Comparison of ENCODE assay signal across 24 mouse cellular contexts in the genomic region with DNA sequence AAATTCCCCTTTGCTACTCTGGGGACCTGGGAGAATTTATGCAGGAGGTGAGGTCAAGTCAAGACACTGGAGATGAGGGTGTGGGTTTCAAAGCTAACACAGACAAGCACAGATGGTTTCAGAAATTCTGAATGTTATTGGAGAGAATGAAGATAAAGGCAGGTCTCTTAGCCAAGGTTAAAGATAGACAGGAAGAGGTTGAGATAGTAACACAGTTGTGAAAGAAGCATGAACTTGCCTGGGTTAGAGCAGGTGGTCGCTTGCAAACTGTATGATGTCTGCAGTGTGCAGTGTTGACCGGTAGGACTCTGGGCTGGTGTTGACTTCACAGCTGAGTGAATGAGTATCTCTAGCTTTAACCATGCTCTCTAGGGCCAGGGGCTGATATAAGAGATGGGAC.
DNase-seq lines count a peak whose midpoint lies in the region; ATAC-seq and TF ChIP-seq lines count a peak whose summit lies in the region.
"Had no signal": no experiment of that assay in that cellular context is flagged by ENCODE, and none has a peak within 500 bp of the region (broad histone marks: within the 10 kb centered on the region; RNA-seq: fewer than 3 reads in every experiment).

No protein-coding gene starts in this region.

- TF ChIP-seq EP300 in liver, postnatal 0 days (IDR thresholded peaks at IDR 0.05; ENCODE audit: low read depth) = no peak
- TF ChIP-seq EP300 in MEL (IDR thresholded peaks at IDR 0.05; ENCODE audit: low read depth in 1 of 2, low read length in 2 of 2) = peak; percentile 67 to 73; a peak in 3 of 4 replicates

- no peak for TF ChIP-seq CTCF in liver, postnatal 0 days (IDR thresholded peaks at IDR 0.05; ENCODE audit: low read depth)
- 0 out of 6 replicates have a peak, but pooled peaks of 1 of the 3 experiments have one; percentile 12 for TF ChIP-seq CTCF in MEL (IDR thresholded peaks at IDR 0.05 in 2 of 3, conservative IDR thresholded peaks at IDR 0.05 in 1 of 3; ENCODE audit: control insufficient read depth in 1 of 3, insufficient read depth in 1 of 3, low read depth in 2 of 3, low read length in 3 of 3, poor library complexity in 1 of 3, severe bottlenecking in 1 of 3)

- H3K4me2 ChIP-seq in liver, postnatal 0 days (ENCODE audit: low read depth, low read length) = no peak overlapping the region
- H3K4me2 ChIP-seq in liver, embryonic 12.5 days = no peak overlapping the region
- H3K4me2 ChIP-seq: embryonic facial prominence, embryonic 13.5 days; forebrain, embryonic 12.5 days; kidney, embryonic 15.5 days had no signal

- H3K36me3 ChIP-seq in liver, postnatal 0 days (replicated peaks; ENCODE audit: insufficient read depth, low read length) = no peaks in the 10 kb centered on the region; the same call in 1 of the 2 replicates
- H3K36me3 ChIP-seq in liver, embryonic 12.5 days = no peaks in the 10 kb centered on the region
- H3K36me3 ChIP-seq in MEL (ENCODE audit: control insufficient read depth in 1 of 2, insufficient read depth in 2 of 2, low read length in 2 of 2) = peaks cover 2 to 68% of the 10 kb centered on the region in 2 experiments
- 0 out of 2 replicates have a peak, but pooled peaks cover 4% of the 10 kb centered on the region for H3K36me3 ChIP-seq in midbrain, embryonic 10.5 days
- H3K36me3 ChIP-seq: forebrain, embryonic 12.5 days; kidney, embryonic 15.5 days had no signal

- H3K9me3 ChIP-seq in liver, postnatal 0 days (ENCODE audit: low read length) = no peaks in the 10 kb centered on the region
- no peaks in the 10 kb centered on the region for H3K9me3 ChIP-seq in liver, embryonic 12.5 days (replicated peaks)
- H3K9me3 ChIP-seq in MEL (replicated peaks; ENCODE audit: insufficient read depth, low read length) = no peaks in the 10 kb centered on the region
- H3K9me3 ChIP-seq in midbrain, embryonic 10.5 days (replicated peaks) = no peaks in the 10 kb centered on the region
- H3K9me3 ChIP-seq: embryonic facial prominence, embryonic 13.5 days; forebrain, embryonic 12.5 days; kidney, embryonic 15.5 days had no signal

- H3K27me3 ChIP-seq in liver, postnatal 0 days (ENCODE audit: insufficient read depth, low read length) = no peaks in the 10 kb centered on the region
- H3K27me3 ChIP-seq in liver, embryonic 12.5 days (replicated peaks) = no peaks in the 10 kb centered on the region
- no peaks in the 10 kb centered on the region for H3K27me3 ChIP-seq in MEL (ENCODE audit: control insufficient read depth in 1 of 2, insufficient read depth in 2 of 2, low read length in 2 of 2)
- no peaks in the 10 kb centered on the region for H3K27me3 ChIP-seq in midbrain, embryonic 10.5 days (ENCODE audit: low read depth, poor library complexity, severe bottlenecking)
- H3K27me3 ChIP-seq: embryonic facial prominence, embryonic 13.5 days; forebrain, embryonic 12.5 days; kidney, embryonic 15.5 days; megakaryocyte, embryonic 14.5 days had no signal

- peaks cover 13% of the 10 kb centered on the region for H3K79me2 ChIP-seq in MEL (ENCODE audit: control insufficient read depth, insufficient read depth, low read length, poor library complexity)

- no peak for DNase-seq in liver, postnatal 0 days
- peak; percentile 62 for DNase-seq in MEL (ENCODE audit: low read depth, low spot score)
- DNase-seq in thymus, postnatal 36 days = peak; percentile 28 to 53
- DNase-seq in left cerebral cortex, adult 11 months (ENCODE audit: low spot score) = no peak
- DNase-seq in embryo, embryonic 10.5 days (ENCODE audit: low spot score) = no peak
- no peak for DNase-seq in midbrain, embryonic 10.5 days (ENCODE audit: low spot score)
- DNase-seq: adrenal gland, adult 2 months; cerebellum, adult 18-20 months; cerebellum, postnatal 14 days; embryo, embryonic 11 days; heart, postnatal 10 days; kidney, postnatal 4 days; layer of hippocampus, adult 9-11 months; lung, adult 2 months; lung, postnatal 14 days had no signal

- TF ChIP-seq RAD21 in MEL (IDR thresholded peaks at IDR 0.05; ENCODE audit: low read depth, low read length) = no peak

- TF ChIP-seq POLR2A in MEL (IDR thresholded peaks at IDR 0.05; ENCODE audit: control insufficient read depth in 1 of 2, insufficient read depth in 1 of 2, low read depth in 1 of 2, low read length in 2 of 2, poor library complexity in 1 of 2) = no peak

- no peak overlapping the region for H3K4me3 ChIP-seq in liver, postnatal 0 days (ENCODE audit: low read depth, low read length)
- H3K4me3 ChIP-seq in liver, embryonic 12.5 days = no peak overlapping the region
- no peak overlapping the region; a peak in 1 of 4 replicates for H3K4me3 ChIP-seq in MEL (ENCODE audit: control insufficient read depth in 1 of 2, insufficient read depth in 1 of 2, low read depth in 2 of 2, low read length in 2 of 2)
- no peak overlapping the region for H3K4me3 ChIP-seq in midbrain, embryonic 10.5 days
- H3K4me3 ChIP-seq: embryonic facial prominence, embryonic 13.5 days; erythroblast, embryonic 14.5 days; forebrain, embryonic 12.5 days; kidney, embryonic 15.5 days; left cerebral cortex, adult 2 months; megakaryocyte, embryonic 14.5 days had no signal

- ATAC-seq in liver, postnatal 0 days = 0 out of 2 replicates have a peak, but pooled peaks have one; percentile 29
- ATAC-seq in liver, embryonic 12.5 days = no peak
- 0 out of 2 replicates have a peak, but pooled peaks have one; percentile 3 for ATAC-seq in monocyte, adult 5-6 weeks (replicated peaks; ENCODE audit: insufficient number of reproducible peaks, low FRiP score, low TSS enrichment, poor library complexity, severe bottlenecking)
- ATAC-seq: intestine, postnatal 0 days had no signal

- H3K27ac ChIP-seq in liver, postnatal 0 days (ENCODE audit: low read depth) = no peak overlapping the region
- H3K27ac ChIP-seq in liver, embryonic 12.5 days = no peak overlapping the region
- peak overlapping the region; percentile 77 for H3K27ac ChIP-seq in MEL (ENCODE audit: control insufficient read depth, low read depth, low read length)
- H3K27ac ChIP-seq in midbrain, embryonic 10.5 days (replicated peaks) = no peak overlapping the region
- H3K27ac ChIP-seq: embryonic facial prominence, embryonic 13.5 days; forebrain, embryonic 12.5 days; kidney, embryonic 15.5 days; left cerebral cortex, adult 2 months had no signal

- H3K4me1 ChIP-seq in liver, postnatal 0 days (ENCODE audit: insufficient read depth) = no peaks in the 10 kb centered on the region
- H3K4me1 ChIP-seq in liver, embryonic 12.5 days = peaks cover 25% of the 10 kb centered on the region
- peaks cover 70 to 73% of the 10 kb centered on the region in 2 experiments for H3K4me1 ChIP-seq in MEL (ENCODE audit: control insufficient read depth in 1 of 2, insufficient read depth in 2 of 2, low read length in 2 of 2)
- H3K4me1 ChIP-seq in midbrain, embryonic 10.5 days = no peaks in the 10 kb centered on the region
- H3K4me1 ChIP-seq: embryonic facial prominence, embryonic 13.5 days; forebrain, embryonic 12.5 days had no signal

- no peak overlapping the region for H3K9ac ChIP-seq in liver, postnatal 0 days (replicated peaks)
- H3K9ac ChIP-seq in liver, embryonic 12.5 days = no peak overlapping the region
- no peak overlapping the region for H3K9ac ChIP-seq in MEL (ENCODE audit: control insufficient read depth, low read depth, low read length, poor library complexity, severe bottlenecking)
- H3K9ac ChIP-seq: embryonic facial prominence, embryonic 13.5 days; forebrain, embryonic 12.5 days; kidney, embryonic 15.5 days had no signal

- WGBS in liver, postnatal 0 days (ENCODE audit: insufficient replicate concordance) = 56% methylated on average over 2 of the region's 2 CpGs
- 58% methylated on average over 2 of the region's 2 CpGs for WGBS in liver, embryonic 12.5 days (ENCODE audit: insufficient replicate concordance)
- 92% methylated on average over 2 of the region's 2 CpGs for WGBS in midbrain, embryonic 10.5 days

TF ChIP-seq in MEL, 35 proteins besides CTCF, POLR2A, EP300 and RAD21:
- peak; percentile 83; the same call in 1 of the 2 replicates for TF ChIP-seq CHD1 (IDR thresholded peaks at IDR 0.05; ENCODE audit: low read depth, low read length)
- TF ChIP-seq GABPA (IDR thresholded peaks at IDR 0.05; ENCODE audit: low read depth, low read length) = no peak
- peak; percentile 68; the same call in 1 of the 2 replicates for TF ChIP-seq GATA1 (IDR thresholded peaks at IDR 0.05; ENCODE audit: low read depth, low read length)
- TF ChIP-seq USF2 (IDR thresholded peaks at IDR 0.05; ENCODE audit: borderline replicate concordance in 1 of 2, insufficient read depth in 1 of 2, low read depth in 1 of 2, low read length in 2 of 2) = no peak
- TF ChIP-seq MXI1 (IDR thresholded peaks at IDR 0.05; ENCODE audit: low read depth, low read length) = peak; percentile 50
- peak; percentile 58; the same call in 1 of the 2 replicates for TF ChIP-seq HCFC1 (IDR thresholded peaks at IDR 0.05; ENCODE audit: low read depth, low read length)
- TF ChIP-seq ZKSCAN1 (IDR thresholded peaks at IDR 0.05; ENCODE audit: low read depth, low read length) = no peak
- no peak for TF ChIP-seq SMC3 (IDR thresholded peaks at IDR 0.05; ENCODE audit: low read depth, low read length)
- TF ChIP-seq MAX (IDR thresholded peaks at IDR 0.05; ENCODE audit: low read length) = peak; percentile 64; the same call in 1 of the 2 replicates
- peak; percentile 80 for TF ChIP-seq ZNF384 (IDR thresholded peaks at IDR 0.05; ENCODE audit: low read depth, low read length)
- TF ChIP-seq MYC (IDR thresholded peaks at IDR 0.05; ENCODE audit: low read depth, low read length) = 0 out of 2 replicates have a peak, but pooled peaks have one; percentile 50
- TF ChIP-seq ETS1 (IDR thresholded peaks at IDR 0.05; ENCODE audit: low read depth, low read length) = peak; percentile 91
- peak; percentile 25; the same call in 1 of the 2 replicates for TF ChIP-seq MEF2A (IDR thresholded peaks at IDR 0.05; ENCODE audit: extremely low read depth, insufficient replicate concordance, low read depth, low read length, poor library complexity, severe bottlenecking)
- peak; percentile 82 for TF ChIP-seq TCF12 (IDR thresholded peaks at IDR 0.05; ENCODE audit: low read depth, low read length)
- peak; percentile 54; the same call in 1 of the 2 replicates for TF ChIP-seq ELF1 (IDR thresholded peaks at IDR 0.05; ENCODE audit: low read depth, low read length)
- TF ChIP-seq CHD2 (IDR thresholded peaks at IDR 0.05; ENCODE audit: low read length) = no peak; the same call in 1 of the 2 replicates
- TF ChIP-seq ZMIZ1 (IDR thresholded peaks at IDR 0.05; ENCODE audit: low read depth, low read length) = 0 out of 2 replicates have a peak, but pooled peaks have one; percentile 47
- 0 out of 2 replicates have a peak, but pooled peaks have one; percentile 37 for TF ChIP-seq MYB (IDR thresholded peaks at IDR 0.05; ENCODE audit: low read depth, low read length)
- peak; percentile 7; the same call in 1 of the 2 replicates for TF ChIP-seq RCOR1 (IDR thresholded peaks at IDR 0.05; ENCODE audit: low read depth, low read length)
- peak; percentile 67; the same call in 1 of the 2 replicates for TF ChIP-seq SIN3A (IDR thresholded peaks at IDR 0.05; ENCODE audit: low read length)

Comparison
In these comparisons a context has a peak if more than half of its experiments do, and no peak if none do; other contexts are left out.
1. DNase-seq: peak in MEL (single experiment) and thymus, postnatal 36 days (2 of 2); none in liver, postnatal 0 days (single experiment), left cerebral cortex, adult 11 months (single experiment), embryo, embryonic 10.5 days (single experiment) and midbrain, embryonic 10.5 days (single experiment).